Mouse (Mus musculus) heart, embryonic 14.5 days (tissue): ENCODE measurements around the gene Zdhhc14. TPM values are rescaled to one million over a fixed set of nuclear protein-coding genes. Genes with fewer than 3 reads are reported as not detected.

Experiments
- ATAC-seq: fragments of 200-750 bp; cut with Nextera tagmentation; 2 replicates; pipeline ENCODE4 v1.8.0; 2017; ENCODE audit warnings: low read depth, moderate TSS enrichment; ENCODE audit not compliant: insufficient number of reproducible peaks, insufficient read depth, low FRiP score
- H3K27ac ChIP-seq, 2 experiments: fragments of 200-500 bp in 1 of 2; fragments of 300-500 bp in 1 of 2; sonication (generic) in 1 of 2; replicated peaks in 1 of 2; 2 replicates each; pipeline ENCODE4 v1.5.1; 2012 to 2014; ENCODE audit warnings: low read depth in 2 of 2, low read length in 2 of 2, control low read depth in 1 of 2, mild to moderate bottlenecking in 1 of 2, mixed read lengths in 1 of 2; ENCODE audit not compliant: control insufficient read depth in 1 of 2, insufficient read depth in 1 of 2
- H3K27me3 ChIP-seq: fragments of 300-500 bp; sonication (generic); 2 replicates; pipeline ENCODE4 v1.6.1; 2014; ENCODE audit warnings: mild to moderate bottlenecking, low read length, control low read depth; ENCODE audit not compliant: control insufficient read depth, insufficient read depth
- H3K36me3 ChIP-seq: fragments of 300-500 bp; sonication (generic); 2 replicates; pipeline ENCODE4 v1.6.1; 2014; ENCODE audit warnings: mild to moderate bottlenecking, control low read depth, low read length, mixed read lengths; ENCODE audit not compliant: control insufficient read depth, insufficient read depth
- H3K4me1 ChIP-seq, 2 experiments: fragments of 200-500 bp in 1 of 2; fragments of 300-500 bp in 1 of 2; sonication (generic) in 1 of 2; 2 replicates each; pipeline ENCODE4 v1.6.1; 2012 to 2014; ENCODE audit warnings: low read length in 2 of 2, control low read depth in 1 of 2, mixed read lengths in 1 of 2; ENCODE audit not compliant: control insufficient read depth in 2 of 2, insufficient read depth in 2 of 2
- H3K4me2 ChIP-seq: fragments of 300-500 bp; sonication (generic); 2 replicates; pipeline ENCODE4 v1.6.1; 2014; ENCODE audit warnings: mild to moderate bottlenecking, low read length
- H3K4me3 ChIP-seq, 2 experiments: fragments of 200-500 bp in 1 of 2; fragments of 300-500 bp in 1 of 2; sonication (generic) in 1 of 2; 2 replicates each; pipeline ENCODE4 v1.5.1; 2012 to 2014; ENCODE audit warnings: low read length in 2 of 2, mild to moderate bottlenecking in 2 of 2, control low read depth in 1 of 2, low read depth in 1 of 2, moderate library complexity in 1 of 2; ENCODE audit not compliant: control insufficient read depth in 1 of 2, insufficient read depth in 1 of 2
- H3K9ac ChIP-seq: fragments of 300-500 bp; sonication (generic); 2 replicates; pipeline ENCODE4 v1.6.1; 2014; ENCODE audit warnings: mild to moderate bottlenecking, low read length
- H3K9me3 ChIP-seq: fragments of 300-500 bp; sonication (generic); 2 replicates; pipeline ENCODE4 v1.6.1; 2016; ENCODE audit warnings: low read length, control low read depth; ENCODE audit not compliant: control insufficient read depth
- WGBS: fragments of 180-500 bp; shearing (Covaris S2); extraction: QIAGEN DNeasy Blood & Tissue Kit; methylation state at CpG from one replicate; pipeline ENCODE4 v1.1.7; 2014; 5-methylcytosine and 5-hydroxymethylcytosine counted together
- polyA plus RNA-seq: library from polyadenylated mRNA; unstranded; fragments of >200 nt; fragmentation: Nextera tagmentation; extraction: Ambion mirVana; gene quantifications from 2 replicates; pipeline ENCODE4 v1.2.1, GENCODE M21; 2014

Zdhhc14 gene
- polyA plus RNA-seq, 1 experiment from 2014 or later: 1.5 TPM

GRCm38 (mm10) chr17:5768810-5769520 is 276.6 kb downstream of the Zdhhc14 start:
- no peaks in the 10 kb centered on the region for H3K27me3 ChIP-seq
- 74% methylated on average over 9 of the region's 9 CpGs for WGBS
- H3K4me3 ChIP-seq: no peak overlapping the region
- peak overlapping the region; percentile 74; the same call in 1 of the 2 replicates for H3K9ac ChIP-seq
- H3K27ac ChIP-seq: peak overlapping the region in 1 of 2 experiments; percentile 93; a peak in 2 of 4 replicates
- no peak for ATAC-seq
- H3K9me3 ChIP-seq: no peaks in the 10 kb centered on the region
- H3K4me2 ChIP-seq: no peak overlapping the region
- H3K36me3 ChIP-seq: no peaks in the 10 kb centered on the region
- peaks cover 16 to 17% of the 10 kb centered on the region in 2 experiments for H3K4me1 ChIP-seq

- peaks cover 16 to 17% of the 10 kb centered on the region in 2 experiments for H3K4me1 ChIP-seq
- H3K9ac ChIP-seq: peak overlapping the region; percentile 74
- H3K27me3 ChIP-seq: no peaks in the 10 kb centered on the region
- H3K9me3 ChIP-seq: no peaks in the 10 kb centered on the region
- H3K4me3 ChIP-seq: peak overlapping the region; percentile 47 to 54; a peak in 3 of 4 replicates
- no peak for ATAC-seq
- peak overlapping the region; percentile 91 to 93 for H3K27ac ChIP-seq
- H3K4me2 ChIP-seq: peak overlapping the region; percentile 79
- no peaks in the 10 kb centered on the region for H3K36me3 ChIP-seq
- 27% methylated on average over 7 of the region's 7 CpGs for WGBS
These were observed 277.4 kb downstream of the Zdhhc14 start for GRCm38 (mm10) chr17:5769776-5770175.

DNA sequence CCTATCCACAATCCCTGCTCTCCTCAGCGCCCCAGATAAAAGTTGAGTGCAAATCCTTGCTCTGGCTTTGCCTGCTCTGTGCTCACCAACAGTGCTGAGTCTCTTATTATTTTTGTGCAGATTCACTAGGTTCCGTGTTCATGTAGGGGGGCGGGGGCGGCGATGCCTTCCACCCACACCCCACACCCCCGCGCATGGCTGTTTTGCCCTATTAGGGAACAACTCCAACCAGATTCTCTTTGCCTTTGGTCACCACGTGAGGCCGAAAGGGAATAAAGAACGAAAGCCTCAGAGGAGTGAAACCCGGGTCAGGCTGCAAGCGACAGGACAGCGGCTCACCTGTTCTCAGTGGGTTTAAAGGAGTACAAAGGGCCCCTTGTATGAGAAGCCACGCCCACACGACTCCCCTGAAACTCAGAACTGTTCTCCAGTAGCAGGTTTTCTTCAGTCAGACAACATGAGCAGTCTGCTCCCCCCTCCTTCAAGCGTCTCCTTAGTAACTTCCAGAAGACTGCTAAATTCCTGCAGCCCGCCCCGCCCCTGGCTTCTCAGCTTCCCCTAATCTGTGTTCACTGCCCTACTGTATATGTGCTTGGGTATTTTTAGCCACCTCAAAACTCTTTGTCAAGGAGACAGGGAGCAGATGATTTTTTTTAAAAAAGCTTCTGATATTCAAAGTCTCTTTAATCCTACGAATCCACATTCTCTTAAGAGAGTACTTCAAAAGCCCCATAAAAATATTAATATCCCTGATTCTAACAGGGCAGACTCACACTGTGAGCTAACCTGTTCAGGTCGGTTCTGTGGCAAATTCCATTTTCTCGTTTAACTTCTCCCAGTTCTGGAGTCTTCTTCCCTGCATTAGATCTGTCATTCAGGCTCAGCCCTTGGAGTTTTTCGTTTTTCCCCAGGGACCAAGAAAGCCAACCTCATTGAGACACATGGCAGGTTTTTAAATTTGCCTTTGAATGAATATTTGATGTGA is 278.2 kb downstream of the Zdhhc14 start:
- no peaks in the 10 kb centered on the region for H3K36me3 ChIP-seq
- WGBS: 8% methylated on average over 22 of the region's 22 CpGs
- H3K9me3 ChIP-seq: no peaks in the 10 kb centered on the region
- peak; percentile 85 for ATAC-seq
- H3K4me2 ChIP-seq: peak overlapping the region; percentile 79
- peak overlapping the region; percentile 74 for H3K9ac ChIP-seq
- peak overlapping the region; percentile 47 to 54 for H3K4me3 ChIP-seq
- H3K27ac ChIP-seq: peak overlapping the region; percentile 91 to 93
- no peaks in the 10 kb centered on the region for H3K27me3 ChIP-seq
- peaks cover 16 to 17% of the 10 kb centered on the region in 2 experiments for H3K4me1 ChIP-seq

DNA sequence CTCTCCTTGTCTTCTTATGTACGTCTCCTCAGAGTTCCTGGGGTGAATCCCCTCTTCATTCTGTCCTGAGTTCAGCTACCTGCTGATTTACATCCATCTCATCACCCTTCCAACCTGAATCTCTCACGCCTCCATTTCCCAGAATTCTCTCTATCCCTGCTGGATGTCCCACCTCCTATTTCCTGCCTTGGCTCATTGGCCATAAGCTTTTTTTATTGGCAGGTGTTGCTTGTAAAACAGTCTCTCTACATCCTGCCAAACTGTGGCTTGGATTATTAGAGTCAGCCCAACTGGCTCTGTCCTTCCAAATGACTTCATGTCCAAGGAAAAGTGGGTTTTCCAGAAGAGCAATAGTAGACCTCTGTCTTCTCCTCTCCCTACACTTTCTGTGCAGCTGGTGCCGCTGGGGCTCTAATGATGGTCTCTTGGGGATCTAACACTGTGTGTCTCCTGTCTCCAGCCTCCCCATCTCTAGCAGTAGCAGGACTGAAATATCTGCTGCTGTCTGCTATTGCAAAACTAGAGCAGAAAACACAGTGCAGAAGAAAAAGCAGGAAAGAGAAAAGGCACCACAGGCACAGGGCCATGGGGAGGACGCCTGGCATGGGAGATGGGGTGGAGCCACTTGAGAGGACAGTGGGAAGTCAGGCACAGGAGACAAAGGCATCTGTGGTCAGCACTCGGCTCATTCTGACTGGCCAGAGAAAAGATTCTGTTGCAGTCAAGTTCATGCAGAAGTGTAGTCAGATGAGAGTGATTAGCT is 288.0 kb downstream of the Zdhhc14 start:
- Histone ChIP-seq H3K4me2 (no peak overlapping the region), H3K4me3 (no peak overlapping the region), H3K9me3 (no peaks in the 10 kb centered on the region), H3K27ac (no peak overlapping the region), H3K9ac (no peak overlapping the region), H3K27me3 (no peaks in the 10 kb centered on the region), H3K4me1 (no peaks in the 10 kb centered on the region), H3K36me3 (no peaks in the 10 kb centered on the region)
- ATAC-seq: no peak
- WGBS: 69% methylated on average over 5 of the region's 5 CpGs

DNA sequence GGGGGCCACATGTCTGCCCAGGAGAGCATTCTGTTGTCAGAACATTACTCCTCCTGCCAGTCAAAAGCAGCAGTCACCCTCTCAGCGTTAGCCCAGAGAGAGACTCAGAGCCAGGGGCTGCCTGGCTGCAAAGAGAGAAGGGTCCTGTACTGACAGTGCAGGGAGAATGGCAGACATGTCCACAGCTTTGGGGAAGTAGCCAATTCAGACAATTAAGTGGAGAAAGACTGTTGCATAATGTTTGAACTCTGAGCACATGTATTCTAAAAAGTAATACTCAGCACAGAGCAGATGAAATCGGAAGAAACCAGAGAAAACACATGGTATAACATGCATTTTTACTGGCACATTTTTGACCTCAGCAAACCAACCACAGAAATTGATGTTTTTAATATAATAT is 292.9 kb downstream of the Zdhhc14 start:
- no peak overlapping the region for H3K9ac ChIP-seq
- no peak overlapping the region for H3K4me3 ChIP-seq
- no peaks in the 10 kb centered on the region for H3K4me1 ChIP-seq
- no peak overlapping the region for H3K27ac ChIP-seq
- no peak for ATAC-seq
- WGBS: 50% methylated on average over 2 of the region's 2 CpGs
- no peaks in the 10 kb centered on the region for H3K36me3 ChIP-seq
- no peaks in the 10 kb centered on the region for H3K27me3 ChIP-seq
- H3K9me3 ChIP-seq: peaks cover 12% of the 10 kb centered on the region
- no peak overlapping the region for H3K4me2 ChIP-seq

DNA sequence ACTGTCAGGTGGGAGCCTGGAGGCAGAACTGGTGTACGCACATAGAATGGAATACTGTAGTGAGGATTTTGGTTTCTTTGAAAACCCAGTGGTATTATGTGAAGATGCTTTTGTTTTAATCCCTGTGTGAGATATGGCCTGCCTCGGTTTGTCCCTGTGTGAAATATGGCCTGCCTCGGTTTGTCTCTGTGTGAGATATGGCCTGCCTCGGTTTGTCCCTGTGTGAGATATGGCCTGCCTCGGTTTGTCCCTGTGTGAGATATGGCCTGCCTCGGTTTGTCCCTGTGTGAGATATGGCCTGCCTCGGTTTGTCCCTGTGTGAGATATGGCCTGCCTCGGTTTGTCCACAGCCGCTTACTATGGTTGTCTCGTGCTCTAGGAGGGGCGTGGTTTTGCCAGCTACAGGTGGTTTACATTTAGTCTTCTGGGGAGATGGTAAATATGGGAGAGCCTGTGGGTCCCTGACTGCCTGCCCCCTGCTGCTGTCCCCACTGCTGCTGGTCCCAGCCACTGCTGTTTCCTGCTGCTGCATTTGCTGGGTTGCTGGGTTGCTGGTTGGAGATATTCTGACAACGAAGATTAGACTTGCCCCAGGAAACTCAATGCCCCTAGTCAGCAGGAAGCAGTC is 299.9 kb downstream of the Zdhhc14 start:
- Histone ChIP-seq H3K9me3 (peaks cover 6% of the 10 kb centered on the region), H3K4me1 (peaks cover 7 to 11% of the 10 kb centered on the region in 2 experiments), H3K9ac (no peak overlapping the region), H3K27ac (no peak overlapping the region), H3K27me3 (no peaks in the 10 kb centered on the region), H3K4me3 (no peak overlapping the region), H3K36me3 (no peaks in the 10 kb centered on the region), H3K4me2 (no peak overlapping the region)
- ATAC-seq: no peak
- WGBS: 87% methylated on average over 12 of the region's 12 CpGs

- Histone ChIP-seq H3K9ac (no peak overlapping the region), H3K36me3 (no peaks in the 10 kb centered on the region), H3K4me3 (no peak overlapping the region), H3K4me1 (peaks cover 18 to 24% of the 10 kb centered on the region in 2 experiments), H3K27me3 (no peaks in the 10 kb centered on the region), H3K27ac (no peak overlapping the region), H3K9me3 (no peaks in the 10 kb centered on the region), H3K4me2 (no peak overlapping the region)
- WGBS: 63% methylated on average over 4 of the region's 4 CpGs
- no peak for ATAC-seq
These were observed 301.2 kb downstream of the Zdhhc14 start for GRCm38 (mm10) chr17:5793593-5793992.
